Mouse (Mus musculus) liver, adult 2 months (tissue): ENCODE results near the gene Fpr3.

Experiments used
- CTCF ChIP-seq: fragments of 200-500 bp; IDR thresholded peaks from 2 replicates; pipeline ENCODE4 v1.5.1; 2011; ENCODE audit warnings: low read depth, low read length, control low read depth
- POLR2A ChIP-seq: fragments of 200-500 bp; IDR thresholded peaks from 2 replicates; pipeline ENCODE4 v1.6.1; 2011; ENCODE audit warnings: low read length, control low read depth; ENCODE audit not compliant: insufficient read depth; ENCODE audit errors: extremely low read depth

GRCm38 (mm10) chr17:17843534-17844261 is 44.0 kb upstream of the Fpr3 start:
- TF ChIP-seq CTCF (no peak), POLR2A (no peak)
